Mouse (Mus musculus) liver, adult 2 months (tissue): Measurements from ENCODE around the gene Acot8. TPM values are rescaled to one million over a fixed set of nuclear protein-coding genes. Genes with fewer than 3 reads are reported as not detected.

Experiments used
- DNase-seq: peaks from one replicate; pipeline ENCODE4 v3.0.0-alpha.2; 2011; ENCODE audit warnings: low read depth, low spot score; ENCODE audit errors: extremely low read depth
- H3K27ac ChIP-seq: fragments of 200-500 bp; replicated peaks from 2 replicates; pipeline ENCODE4 v1.5.1; 2012; ENCODE audit warnings: low read depth, mild to moderate bottlenecking, control low read depth, inconsistent platforms, low read length; ENCODE audit not compliant: insufficient read depth
- H3K27me3 ChIP-seq: fragments of 200-500 bp; 2 replicates; pipeline ENCODE4 v1.6.1; 2012; ENCODE audit warnings: mild to moderate bottlenecking, moderate library complexity, low read length, inconsistent platforms; ENCODE audit not compliant: control insufficient read depth, insufficient read depth
- H3K36me3 ChIP-seq: fragments of 200-500 bp; 2 replicates; pipeline ENCODE4 v1.6.1; 2012; ENCODE audit warnings: low read length, inconsistent platforms; ENCODE audit not compliant: control insufficient read depth, insufficient read depth
- H3K4me1 ChIP-seq: fragments of 200-500 bp; 2 replicates; pipeline ENCODE4 v1.6.1; 2011; ENCODE audit warnings: low read length; ENCODE audit not compliant: control insufficient read depth, insufficient read depth
- H3K4me3 ChIP-seq: fragments of 200-500 bp; 2 replicates; pipeline ENCODE4 v1.5.1; 2011; ENCODE audit warnings: low read depth, mild to moderate bottlenecking, control low read depth, low read length, moderate library complexity; ENCODE audit not compliant: insufficient read depth
- H3K79me2 ChIP-seq: fragments of 200-500 bp; 2 replicates; pipeline ENCODE4 v1.6.1; 2012; ENCODE audit warnings: inconsistent platforms, mild to moderate bottlenecking, low read length, moderate library complexity; ENCODE audit not compliant: control insufficient read depth, insufficient read depth
- H3K9ac ChIP-seq: fragments of 200-500 bp; 2 replicates; pipeline ENCODE4 v1.6.1; 2012; ENCODE audit warnings: low read depth, mild to moderate bottlenecking, control low read depth, inconsistent platforms, low read length
- CTCF ChIP-seq: fragments of 200-500 bp; IDR thresholded peaks from 2 replicates; pipeline ENCODE4 v1.5.1; 2011; ENCODE audit warnings: low read depth, low read length, control low read depth
- POLR2A ChIP-seq: fragments of 200-500 bp; IDR thresholded peaks from 2 replicates; pipeline ENCODE4 v1.6.1; 2011; ENCODE audit warnings: low read length, control low read depth; ENCODE audit not compliant: insufficient read depth; ENCODE audit errors: extremely low read depth
- WGBS: fragments of 180-500 bp; shearing (Covaris S2); methylation state at CpG from one replicate; pipeline ENCODE4 v1.1.7; 2018; 5-methylcytosine and 5-hydroxymethylcytosine counted together
- polyA plus RNA-seq: library from polyadenylated mRNA; depleted of rRNA; stranded (reverse); fragments of >200 nt; gene quantifications from 2 replicates; pipeline ENCODE4 v1.2.3, GENCODE M21; 2012
- total RNA-seq: library from RNA; depleted of rRNA; stranded (reverse); fragments of >200 nt; gene quantifications from 2 replicates; pipeline ENCODE4 v1.2.3, GENCODE M21; 2014

Gene Acot8
- total and polyA plus RNA-seq, 2 experiments: 25.8 to 46.1 TPM

GRCm38 (mm10) chr2:164817703-164818102 is 13.0 kb upstream of the Acot8 start:
- no peaks in the 10 kb centered on the region for H3K27me3 ChIP-seq
- H3K27ac ChIP-seq: no peak overlapping the region
- DNase-seq: no peak
- no peak overlapping the region for H3K9ac ChIP-seq
- no peaks in the 10 kb centered on the region for H3K79me2 ChIP-seq
- WGBS: 90% methylated on average over 5 of the region's 5 CpGs
- H3K4me3 ChIP-seq: no peak overlapping the region
- no peaks in the 10 kb centered on the region for H3K36me3 ChIP-seq
- H3K4me1 ChIP-seq: no peaks in the 10 kb centered on the region
- TF ChIP-seq CTCF (no peak), POLR2A (no peak)

GRCm38 (mm10) chr2:164817206-164817605 is 12.5 kb upstream of the Acot8 start:
- H3K4me1 ChIP-seq: no peaks in the 10 kb centered on the region
- no peaks in the 10 kb centered on the region for H3K36me3 ChIP-seq
- no peak for TF ChIP-seq CTCF
- TF ChIP-seq POLR2A: no peak
- WGBS: 88% methylated on average over 6 of the region's 6 CpGs
- H3K9ac ChIP-seq: no peak overlapping the region
- no peaks in the 10 kb centered on the region for H3K27me3 ChIP-seq
- H3K4me3 ChIP-seq: no peak overlapping the region
- no peak overlapping the region for H3K27ac ChIP-seq
- no peak for DNase-seq
- H3K79me2 ChIP-seq: no peaks in the 10 kb centered on the region

DNA sequence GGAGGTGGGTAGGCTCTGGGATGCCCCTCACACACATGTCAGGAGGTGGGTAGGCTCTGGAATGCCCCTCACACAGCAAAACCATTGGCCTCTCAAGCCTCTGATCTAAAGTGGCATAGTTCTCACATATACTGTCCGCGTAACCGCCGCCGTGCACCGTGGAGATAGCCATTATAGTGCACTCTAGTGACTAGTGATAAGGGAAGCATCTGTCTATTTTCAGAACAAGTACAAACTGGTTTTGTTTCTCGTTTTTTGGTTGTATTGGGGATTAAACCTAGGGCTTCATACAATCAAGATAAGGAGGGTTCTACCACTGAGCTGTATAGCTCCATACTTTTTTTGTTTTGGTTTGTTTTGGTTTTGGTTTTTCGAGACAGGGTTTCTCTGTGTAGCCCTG is 11.1 kb upstream of the Acot8 start:
- Histone ChIP-seq H3K36me3 (no peaks in the 10 kb centered on the region), H3K4me3 (no peak overlapping the region), H3K27me3 (no peaks in the 10 kb centered on the region), H3K79me2 (no peaks in the 10 kb centered on the region), H3K9ac (no peak overlapping the region), H3K4me1 (no peaks in the 10 kb centered on the region), H3K27ac (no peak overlapping the region)
- no peak for TF ChIP-seq POLR2A
- no peak for DNase-seq
- WGBS: 95% methylated on average over 8 of the region's 8 CpGs

GRCm38 (mm10) chr2:164815348-164815747 is 10.7 kb upstream of the Acot8 start:
- no peak overlapping the region for H3K27ac ChIP-seq
- TF ChIP-seq CTCF (no peak), POLR2A (no peak)
- no peaks in the 10 kb centered on the region for H3K79me2 ChIP-seq
- no peaks in the 10 kb centered on the region for H3K36me3 ChIP-seq
- H3K4me1 ChIP-seq: no peaks in the 10 kb centered on the region
- WGBS: 87% methylated on average over 5 of the region's 5 CpGs
- H3K9ac ChIP-seq: no peak overlapping the region
- no peak for DNase-seq
- no peaks in the 10 kb centered on the region for H3K27me3 ChIP-seq
- H3K4me3 ChIP-seq: no peak overlapping the region

GRCm38 (mm10) chr2:164813557-164813956 is 8.9 kb upstream of the Acot8 start:
- no peak for DNase-seq
- H3K4me1 ChIP-seq: no peaks in the 10 kb centered on the region
- H3K36me3 ChIP-seq: no peaks in the 10 kb centered on the region
- no peak overlapping the region for H3K9ac ChIP-seq
- TF ChIP-seq CTCF (no peak), POLR2A (no peak)
- H3K27me3 ChIP-seq: no peaks in the 10 kb centered on the region
- no peak overlapping the region for H3K4me3 ChIP-seq
- 76% methylated on average over 2 of the region's 2 CpGs for WGBS
- H3K27ac ChIP-seq: no peak overlapping the region
- H3K79me2 ChIP-seq: no peaks in the 10 kb centered on the region

- no peaks in the 10 kb centered on the region for H3K36me3 ChIP-seq
- 75% methylated on average over 7 of the region's 7 CpGs for WGBS
- no peak overlapping the region for H3K9ac ChIP-seq
- TF ChIP-seq POLR2A (no peak), CTCF (no peak)
- no peak overlapping the region for H3K4me3 ChIP-seq
- peaks cover 9% of the 10 kb centered on the region for H3K4me1 ChIP-seq
- H3K27me3 ChIP-seq: no peaks in the 10 kb centered on the region
- no peak overlapping the region for H3K27ac ChIP-seq
- peaks cover 10% of the 10 kb centered on the region; the same call in 1 of the 2 replicates for H3K79me2 ChIP-seq
- no peak for DNase-seq
These were observed 1.9 kb upstream of the Acot8 start for GRCm38 (mm10) chr2:164806614-164807013.
